Mouse (Mus musculus): ENCODE results near the gene Kank3. TPM values are rescaled to one million over a fixed set of nuclear protein-coding genes. Genes with fewer than 3 reads are reported as not detected.

Kank3 gene
- polyA plus RNA-seq, 1 experiment = 50.7 TPM

DNA sequence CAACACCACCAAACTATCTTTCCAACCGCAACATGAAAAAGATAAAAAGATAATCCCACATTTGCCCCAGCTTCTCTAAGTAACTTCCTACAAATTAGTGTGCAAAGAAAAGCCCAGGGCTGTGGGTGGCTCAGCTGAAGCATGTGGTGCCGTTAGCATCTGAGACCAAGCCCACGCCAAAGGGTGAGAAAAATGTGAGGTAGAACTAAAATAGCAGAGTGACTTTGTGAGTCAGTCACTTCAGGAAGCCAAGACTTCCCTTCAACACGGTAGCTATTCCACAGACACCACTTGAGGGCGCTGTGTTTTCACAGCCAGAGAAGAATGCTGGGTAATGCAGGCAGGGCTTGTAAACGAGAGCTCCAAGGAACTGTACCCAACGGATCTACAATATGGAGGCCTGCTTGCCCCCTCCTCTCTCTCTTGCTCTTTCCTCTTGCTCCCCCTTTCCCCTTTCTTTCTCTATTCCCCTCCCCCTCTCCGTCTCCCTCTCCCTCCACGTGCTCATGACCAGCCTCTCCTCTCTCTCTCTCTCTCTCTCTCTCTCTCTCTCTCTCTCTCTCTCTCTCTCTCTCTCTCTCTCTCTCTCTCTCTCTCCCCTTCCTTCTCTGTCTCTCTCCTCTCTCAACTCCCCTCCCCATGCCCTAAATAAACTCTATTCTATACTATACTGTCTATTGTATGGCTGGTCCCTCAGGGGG, 55.2 kb downstream of the Kank3 start:
- DNase-seq (ENCODE audit: low read depth) = peak; percentile 20
- no peak for TF ChIP-seq CTCF (IDR thresholded peaks at IDR 0.05; ENCODE audit: borderline replicate concordance, extremely low read depth, insufficient read depth, insufficient read length)
- no peak for TF ChIP-seq POLR2A (IDR thresholded peaks at IDR 0.05; ENCODE audit: borderline replicate concordance, extremely low read depth, insufficient read depth, insufficient read length, poor library complexity, severe bottlenecking)

Other genes starting within 250 kb of the Kank3 start
- gene Zfp414, start 181.4 kb upstream of the Kank3 start, polyA plus RNA-seq (2012; rRNA removed) = 120 and 156 TPM in 2 replicates
- gene Pram1, start 172.5 kb upstream of the Kank3 start, polyA plus RNA-seq (2012; rRNA removed) = 0.76 and 0.82 TPM in 2 replicates
- gene Hnrnpm, start 123.7 kb upstream of the Kank3 start, polyA plus RNA-seq (2012; rRNA removed) = 206 and 243 TPM in 2 replicates
- gene March2, start 91.8 kb upstream of the Kank3 start, polyA plus RNA-seq (2012; rRNA removed) = 59.3 and 65.7 TPM in 2 replicates
- gene Rab11b, start 50.0 kb upstream of the Kank3 start, polyA plus RNA-seq (2012; rRNA removed) = 633 and 642 TPM in 2 replicates
- 9.8 and 10.6 TPM in 2 replicates for gene Angptl4, start 28.7 kb upstream of the Kank3 start, polyA plus RNA-seq (2012; rRNA removed)
- 1,048 and 1,174 TPM in 2 replicates for gene Rps28, start 14.0 kb downstream of the Kank3 start, polyA plus RNA-seq (2012; rRNA removed)
- 327 and 425 TPM in 2 replicates for gene Ndufa7, start 14.1 kb downstream of the Kank3 start, polyA plus RNA-seq (2012; rRNA removed)
- 41.6 and 49.6 TPM in 2 replicates for gene Cd320, start 32.6 kb downstream of the Kank3 start, polyA plus RNA-seq (2012; rRNA removed)
- gene Gm7029, start 63.3 kb downstream of the Kank3 start, polyA plus RNA-seq (2012; rRNA removed) = not detected in 2 replicates
- 18.5 and 32.3 TPM in 2 replicates for gene Kifc1, start 80.1 kb downstream of the Kank3 start, polyA plus RNA-seq (2012; rRNA removed)
- 0.30 and 0.38 TPM in 2 replicates for gene Platr17, start 94.6 kb downstream of the Kank3 start, polyA plus RNA-seq (2012; rRNA removed)
- 43.8 and 52.6 TPM in 2 replicates for gene Daxx, start 98.9 kb downstream of the Kank3 start, polyA plus RNA-seq (2012; rRNA removed)
- gene Tapbp, start 105.4 kb downstream of the Kank3 start, polyA plus RNA-seq (2012; rRNA removed) = 17.4 and 22.8 TPM in 2 replicates
- gene Zbtb22, start 105.4 kb downstream of the Kank3 start, polyA plus RNA-seq (2012; rRNA removed) = 35.8 and 43.6 TPM in 2 replicates
- gene Rgl2, start 119.0 kb downstream of the Kank3 start, polyA plus RNA-seq (2012; rRNA removed) = 184 and 285 TPM in 2 replicates
- gene Pfdn6, start 129.8 kb downstream of the Kank3 start, polyA plus RNA-seq (2012; rRNA removed) = 85.7 and 97.5 TPM in 2 replicates
- 22.8 and 29.3 TPM in 2 replicates for gene Wdr46, start 130.1 kb downstream of the Kank3 start, polyA plus RNA-seq (2012; rRNA removed)
- 9.9 and 11.1 TPM in 2 replicates for gene B3galt4, start 141.0 kb downstream of the Kank3 start, polyA plus RNA-seq (2012; rRNA removed)
- gene Vps52, start 145.3 kb downstream of the Kank3 start, polyA plus RNA-seq (2012; rRNA removed) = 71.7 and 72.8 TPM in 2 replicates
- 744 and 771 TPM in 2 replicates for gene Rps18, start 145.5 kb downstream of the Kank3 start, polyA plus RNA-seq (2012; rRNA removed)
- gene H2-K1, start 189.8 kb downstream of the Kank3 start, polyA plus RNA-seq (2012; rRNA removed) = 20.4 and 20.5 TPM in 2 replicates
- 58.8 and 68.8 TPM in 2 replicates for gene Ring1, start 214.2 kb downstream of the Kank3 start, polyA plus RNA-seq (2012; rRNA removed)
- 88.8 and 156 TPM in 2 replicates for gene H2-Ke6, start 217.5 kb downstream of the Kank3 start, polyA plus RNA-seq (2012; rRNA removed)
- gene Slc39a7, start 221.2 kb downstream of the Kank3 start, polyA plus RNA-seq (2012; rRNA removed) = 133 and 138 TPM in 2 replicates
- 83.9 and 97.4 TPM in 2 replicates for gene Rxrb, start 221.3 kb downstream of the Kank3 start, polyA plus RNA-seq (2012; rRNA removed)
- 11.5 and 11.8 TPM in 2 replicates for gene Col11a2, start 228.9 kb downstream of the Kank3 start, polyA plus RNA-seq (2012; rRNA removed)

All from brain, embryonic 14.5 days (tissue).